Mouse (Mus musculus) right cerebral cortex, postnatal 4 days (tissue): ENCODE measurements at regions not wholly inside any gene's neighbourhood (a gene's known extent, or its start where the extent isn't known, plus 50 kb on each side); places are given as distances from the start of the nearest gene placed in this dataset.

Experiments
- DNase-seq: peaks from one replicate; pipeline ENCODE4 v3.0.0-alpha.2; 2022

DNA sequence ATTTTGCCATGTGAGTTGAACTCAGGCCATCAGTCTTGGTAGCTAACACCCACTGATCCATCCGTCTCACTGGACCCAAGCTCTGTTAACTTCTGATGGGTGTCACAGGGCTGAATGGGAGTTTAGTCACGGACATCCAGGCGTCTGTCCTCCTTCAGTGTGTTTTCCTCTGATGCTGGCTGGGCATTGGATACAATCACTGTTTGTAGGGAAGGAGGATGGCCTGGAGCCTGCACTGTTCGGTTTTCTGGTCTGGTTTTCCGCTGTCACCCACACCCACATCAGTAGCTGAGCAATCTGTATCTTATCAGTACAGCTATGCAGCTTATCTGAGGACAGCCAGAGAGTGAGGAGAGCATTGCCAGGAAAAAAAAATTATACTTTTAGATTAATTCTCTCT, 207.7 kb upstream of the Pde3a start:
- DNase-seq = no peak

DNA sequence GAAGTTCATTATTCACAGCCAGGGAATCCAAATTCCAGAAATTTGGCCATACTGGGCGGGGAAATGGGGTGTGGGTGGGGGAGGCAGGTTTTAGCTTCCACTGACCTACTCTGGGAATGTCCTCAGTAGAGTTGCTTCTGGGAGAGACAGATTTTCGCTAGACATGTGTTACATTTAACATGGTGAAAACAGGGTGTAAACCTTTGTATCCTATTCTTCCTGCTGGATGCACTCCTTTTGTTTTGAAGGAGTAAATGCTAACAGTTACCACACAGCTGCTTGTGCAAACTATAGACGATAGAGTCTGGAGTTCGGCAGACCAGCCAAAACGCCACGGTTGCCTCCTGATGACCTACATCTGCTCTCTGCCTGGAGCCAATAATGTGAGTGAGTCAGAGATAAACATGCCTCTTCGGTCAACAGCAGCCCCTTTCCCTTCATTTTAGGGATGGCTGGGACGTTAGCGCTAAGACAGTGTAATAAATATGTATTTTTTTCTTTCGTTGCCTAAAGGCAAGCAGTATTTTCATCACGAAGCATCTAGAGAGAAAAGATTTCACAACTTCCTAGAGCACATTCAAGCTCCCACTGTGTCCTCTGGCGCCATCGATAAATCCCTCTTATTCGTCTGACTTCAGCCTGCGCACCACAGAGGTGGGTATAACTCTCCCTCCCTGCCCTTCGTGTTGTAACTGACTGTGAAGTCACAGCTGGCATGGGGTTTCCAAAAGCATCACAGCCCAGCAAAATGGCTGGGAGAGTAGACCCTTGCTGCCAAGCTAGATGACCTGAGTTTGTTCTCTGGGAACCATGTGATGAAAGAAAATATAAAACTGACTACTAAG, 207.1 kb upstream of the Pde3a start:
- DNase-seq = no peak

DNA sequence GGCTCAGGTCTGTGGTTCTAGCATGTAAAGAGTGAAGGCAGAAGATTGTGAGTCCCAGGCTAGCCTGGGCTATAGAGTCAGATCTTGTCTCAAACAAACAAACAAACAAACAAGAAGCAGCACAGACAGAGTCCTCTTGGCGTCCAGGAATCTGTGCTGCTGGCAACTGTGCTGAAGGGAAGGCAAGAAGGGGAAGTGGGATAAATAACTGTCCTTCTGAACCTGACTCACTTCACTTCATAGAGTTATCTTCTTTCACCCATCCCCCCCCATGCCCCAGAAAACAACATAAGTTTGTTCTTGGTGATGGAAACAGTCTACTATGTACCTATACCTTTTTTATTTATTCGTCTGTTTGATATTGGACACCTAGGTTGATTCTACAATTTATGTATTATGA, 200.8 kb upstream of the Pde3a start:
- no peak for DNase-seq

DNA sequence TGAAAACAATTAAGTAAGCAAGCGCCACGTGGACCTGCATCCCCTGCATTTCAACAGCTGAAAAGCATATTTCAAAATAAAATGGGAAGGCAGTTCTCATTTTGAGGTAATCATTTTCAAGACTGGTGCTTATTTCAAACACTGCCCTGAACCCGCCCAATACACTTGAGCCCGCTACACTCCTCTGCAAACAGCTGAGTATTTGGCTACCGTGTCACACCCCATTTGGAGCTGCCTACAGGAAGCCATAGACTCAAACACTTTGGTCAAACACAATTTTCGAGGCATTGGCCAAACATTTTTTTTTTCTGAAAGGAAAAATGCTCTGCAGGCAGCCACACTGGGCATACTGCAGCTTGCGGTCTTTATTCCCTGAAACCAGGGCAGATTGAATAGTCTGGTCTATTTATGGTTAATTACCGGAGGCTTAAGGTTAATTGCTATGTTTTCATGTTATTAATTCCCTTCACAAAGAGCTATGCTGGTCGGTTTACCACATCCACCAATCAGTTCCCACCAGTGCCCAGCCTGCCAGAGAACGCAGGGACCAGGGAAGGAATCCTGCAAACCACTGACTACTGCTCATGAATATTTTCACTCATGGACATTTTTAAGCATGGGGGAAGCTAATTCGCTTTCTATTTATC, 198.9 kb upstream of the Pde3a start:
- no peak for DNase-seq

DNA sequence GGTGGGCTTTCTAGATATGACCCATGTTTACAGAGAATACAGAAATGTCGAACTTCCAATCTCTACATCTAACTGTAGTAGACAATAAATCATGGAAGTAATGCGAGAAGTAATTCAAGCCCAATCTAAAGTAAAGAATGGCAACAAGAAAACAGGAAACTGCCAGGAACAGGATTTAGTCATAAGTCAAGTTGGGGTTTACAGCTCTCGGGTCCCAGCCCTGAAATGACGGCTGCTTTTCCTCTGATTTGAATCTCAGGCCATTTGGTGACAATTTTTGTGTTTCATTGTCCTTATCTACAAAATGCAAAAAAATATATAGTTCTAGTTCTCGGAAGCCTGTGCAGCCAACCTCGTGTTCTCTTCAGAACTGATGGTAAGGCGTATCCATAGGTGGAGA, 195.0 kb upstream of the Pde3a start:
- no peak for DNase-seq

DNA sequence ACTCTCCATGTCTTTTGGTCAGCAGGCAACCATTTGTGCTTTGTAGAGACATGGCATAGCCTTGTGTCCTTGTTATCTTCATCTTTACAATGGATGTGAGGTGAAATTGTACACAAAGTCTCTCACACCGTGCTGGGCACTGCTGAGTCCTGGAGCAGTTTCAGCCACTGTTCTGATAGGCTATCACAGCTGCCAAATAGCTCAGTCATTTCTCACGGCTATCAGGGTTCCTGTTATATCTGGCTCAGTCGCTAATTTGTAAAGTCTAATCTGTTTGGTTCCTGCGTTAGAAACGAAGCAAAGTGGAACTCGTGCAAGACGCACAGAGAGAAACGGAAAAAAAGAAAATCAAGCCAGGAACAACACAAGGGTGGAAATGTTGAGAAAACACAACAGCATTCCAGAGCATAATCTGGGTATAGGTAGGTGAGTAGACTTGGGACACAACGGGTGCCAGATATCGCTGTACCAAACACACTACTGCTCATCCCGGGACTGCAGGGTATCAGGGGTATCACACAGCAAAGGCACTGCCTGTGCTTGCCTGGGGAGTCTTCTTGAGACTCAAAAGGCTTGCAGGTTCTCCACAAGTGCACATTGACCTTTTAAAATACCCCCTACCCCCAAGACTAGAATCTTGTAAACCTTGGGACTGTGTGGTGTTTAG, 189.7 kb upstream of the Pde3a start:
- DNase-seq = no peak

DNA sequence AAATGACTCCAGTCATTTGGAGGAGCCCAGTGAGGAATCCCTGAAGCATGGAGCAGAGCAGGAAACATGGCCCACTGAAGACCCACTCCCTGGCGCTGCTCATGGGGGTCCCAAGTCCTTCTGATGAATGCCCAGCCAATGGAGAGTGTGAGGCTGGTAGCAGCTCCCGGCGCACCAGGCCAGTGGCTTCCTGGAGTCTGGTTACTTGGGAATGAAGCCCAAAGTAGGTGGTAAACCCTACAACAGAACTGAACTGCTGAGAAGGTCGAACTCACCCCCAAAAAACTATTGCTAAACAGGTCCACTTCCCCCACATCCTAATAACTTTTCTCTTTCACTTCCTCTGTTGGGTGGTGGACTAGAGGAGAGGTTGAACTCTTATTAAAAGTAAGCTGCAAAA, 183.3 kb upstream of the Pde3a start:
- no peak for DNase-seq

DNA sequence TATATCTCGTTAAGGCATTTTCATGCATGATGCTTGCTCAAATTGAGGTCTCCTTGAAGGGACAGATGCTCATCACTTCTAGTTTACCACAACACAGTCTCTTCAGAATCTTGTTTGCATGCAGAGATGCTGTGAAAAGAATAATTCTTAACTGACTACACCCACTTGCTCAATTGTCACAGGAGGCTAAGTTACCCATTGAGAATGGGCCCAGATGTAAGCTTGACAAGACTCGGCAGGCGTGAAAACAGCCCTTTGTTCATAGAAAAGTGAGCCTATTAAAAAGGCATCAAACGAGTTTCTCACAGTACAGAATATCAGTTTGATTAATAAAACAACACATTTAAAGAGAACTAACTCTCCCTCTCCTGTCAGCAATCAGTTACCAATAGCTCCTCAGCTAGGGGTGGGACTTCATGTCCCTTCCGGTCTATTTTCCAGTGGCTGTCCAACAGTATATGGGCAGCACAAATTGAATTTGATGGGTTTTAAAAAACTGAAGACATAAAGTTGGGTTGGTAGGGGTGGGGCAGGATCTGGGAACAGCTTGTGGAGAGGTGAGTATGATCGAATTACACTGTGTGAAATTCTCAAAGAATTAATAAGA, 180.1 kb upstream of the Pde3a start:
- DNase-seq = no peak

DNA sequence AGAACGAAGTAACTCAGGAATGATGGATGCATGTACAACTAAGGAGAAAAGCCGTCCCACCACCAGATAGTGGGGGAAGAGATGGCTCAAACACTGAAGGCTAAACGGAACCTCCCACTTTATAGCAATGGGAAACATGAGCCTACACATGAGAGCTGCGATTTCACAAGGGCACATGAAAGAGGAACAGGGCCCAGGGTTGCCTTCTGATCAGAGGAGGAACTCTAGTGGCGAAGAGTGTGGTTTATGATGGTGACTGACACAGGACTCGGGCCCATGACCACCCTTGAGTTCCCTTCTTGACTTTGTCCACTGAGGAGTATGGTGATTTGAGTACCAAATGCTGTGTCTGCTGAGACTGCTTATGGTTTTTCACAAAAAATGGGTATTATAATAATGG, 179.2 kb upstream of the Pde3a start:
- no peak for DNase-seq

DNA sequence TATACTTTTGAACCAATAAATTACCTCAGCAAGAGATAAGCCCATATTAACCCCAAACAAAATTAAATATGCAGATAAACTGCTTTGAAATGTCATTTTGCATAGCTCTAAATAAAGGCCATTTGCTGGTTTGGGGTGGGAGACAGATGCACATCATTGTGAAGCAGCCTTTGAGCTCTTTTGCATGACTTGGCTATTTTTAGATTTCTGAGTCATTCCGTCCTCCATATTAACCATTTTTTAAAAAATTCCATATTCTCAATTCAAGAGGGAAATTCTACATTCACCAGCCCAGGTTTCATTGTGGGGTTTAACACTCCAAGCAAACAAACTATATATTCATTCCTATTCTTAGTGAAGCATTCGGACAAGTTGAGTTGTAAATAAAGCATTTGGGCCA, 177.6 kb upstream of the Pde3a start:
- no peak for DNase-seq

DNA sequence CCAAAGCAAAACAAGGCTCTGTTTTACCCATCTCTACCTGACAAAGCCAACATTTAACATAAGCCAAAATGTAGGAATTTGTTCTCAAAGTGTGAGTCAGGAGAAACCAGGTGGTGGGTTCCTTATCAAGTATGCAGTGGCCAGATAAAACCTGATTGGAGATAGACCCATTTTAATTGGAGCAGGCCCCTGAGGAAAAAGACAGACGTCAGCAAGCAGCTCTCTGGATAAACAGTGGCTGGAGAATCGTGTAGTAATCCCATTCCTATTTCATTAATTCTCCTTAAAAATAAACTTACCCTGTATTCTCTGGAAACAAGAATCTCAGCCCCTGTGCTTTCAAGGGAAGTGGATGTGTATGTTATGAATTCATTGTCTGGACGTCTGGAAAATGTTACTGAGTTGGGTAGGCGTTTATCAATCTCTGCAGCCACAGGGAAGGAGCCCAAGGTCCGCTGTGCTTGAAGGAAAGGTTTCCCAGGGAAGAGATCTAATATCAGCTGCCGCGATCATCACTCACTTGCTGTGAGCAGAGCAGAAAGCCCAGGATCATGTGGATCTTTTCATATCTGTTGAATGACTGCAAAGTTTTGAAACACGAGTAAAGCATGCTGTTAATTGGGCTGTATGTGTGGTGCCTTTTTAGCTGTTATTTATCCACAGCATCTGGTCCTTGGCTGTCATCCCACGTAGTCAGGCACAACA, 157.8 kb upstream of the Pde3a start:
- DNase-seq = no peak

DNA sequence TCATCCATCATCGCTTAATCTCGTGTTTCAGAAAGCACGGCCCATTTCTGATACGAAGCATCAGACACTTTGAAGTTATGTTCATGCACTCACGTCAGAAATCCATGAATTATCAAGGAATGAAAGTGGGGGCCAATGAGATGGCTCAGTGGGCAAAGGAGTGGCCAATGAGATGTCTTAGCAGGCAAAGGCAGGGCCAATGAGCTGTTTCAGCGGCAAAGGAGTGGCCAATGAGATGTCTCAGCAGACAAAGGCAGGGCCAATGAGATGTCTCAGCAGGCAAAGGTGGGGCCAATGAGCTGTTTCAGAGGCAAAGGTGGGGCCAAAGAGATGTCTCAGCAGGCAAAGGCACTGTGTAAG, 157.3 kb upstream of the Pde3a start:
- no peak for DNase-seq

DNA sequence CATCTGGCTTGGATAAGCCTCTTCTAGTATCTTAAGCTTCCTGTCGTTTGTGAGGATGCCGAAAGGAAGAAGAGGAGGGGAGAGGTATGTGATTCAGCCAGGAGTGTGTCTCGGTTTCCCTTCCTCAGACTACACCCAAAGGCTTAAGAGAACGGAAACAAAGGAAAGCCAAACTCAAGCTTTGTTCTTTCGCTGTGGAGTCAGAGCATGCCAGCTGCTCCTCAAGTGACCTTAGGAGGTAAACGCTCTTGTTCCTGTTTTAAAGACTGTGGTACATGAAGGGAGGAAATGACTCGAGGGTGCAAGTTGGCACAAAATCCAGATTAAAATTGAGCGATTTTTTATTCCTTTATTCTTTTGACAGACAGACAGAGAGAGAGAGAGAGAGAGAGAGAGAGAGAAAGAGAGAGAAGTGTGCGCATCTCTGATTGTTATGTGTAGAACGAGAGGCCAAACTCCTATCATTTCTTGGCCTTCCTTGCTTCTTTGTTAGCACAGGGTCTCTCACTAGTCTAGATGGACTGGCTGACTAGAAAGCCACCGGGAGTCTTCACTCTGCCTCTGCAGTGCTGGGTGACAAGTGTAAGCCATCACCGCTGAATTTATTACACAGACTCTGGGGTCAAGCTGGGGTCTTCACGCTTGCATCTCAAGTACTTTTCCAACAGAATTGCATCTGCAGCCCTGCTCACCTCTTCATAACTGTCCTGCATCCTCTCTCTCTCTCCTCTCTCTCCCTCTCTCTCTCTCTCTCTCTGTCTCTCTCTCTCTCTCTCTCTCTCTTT, 151.5 kb upstream of the Pde3a start:
- no peak for DNase-seq

DNA sequence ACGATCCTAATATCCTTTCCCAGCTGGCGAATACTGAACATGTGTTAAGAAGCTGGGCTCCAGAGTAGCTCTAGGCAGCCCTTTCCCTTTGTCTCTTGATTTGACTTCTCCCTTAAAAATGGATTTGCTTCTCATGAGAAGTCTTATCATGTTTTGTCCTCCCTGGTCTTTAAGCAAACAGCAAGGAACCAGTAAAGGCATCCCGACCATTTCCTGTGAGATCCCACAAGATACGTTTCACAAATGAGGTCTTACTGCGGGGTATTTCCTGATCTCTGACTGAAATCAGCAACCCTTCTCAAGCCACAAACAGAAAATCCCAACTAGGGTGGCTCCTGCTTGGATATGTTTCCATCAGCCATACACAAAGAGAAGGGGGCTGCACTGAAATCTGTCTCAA, 130.8 kb upstream of the Pde3a start:
- DNase-seq = no peak

DNA sequence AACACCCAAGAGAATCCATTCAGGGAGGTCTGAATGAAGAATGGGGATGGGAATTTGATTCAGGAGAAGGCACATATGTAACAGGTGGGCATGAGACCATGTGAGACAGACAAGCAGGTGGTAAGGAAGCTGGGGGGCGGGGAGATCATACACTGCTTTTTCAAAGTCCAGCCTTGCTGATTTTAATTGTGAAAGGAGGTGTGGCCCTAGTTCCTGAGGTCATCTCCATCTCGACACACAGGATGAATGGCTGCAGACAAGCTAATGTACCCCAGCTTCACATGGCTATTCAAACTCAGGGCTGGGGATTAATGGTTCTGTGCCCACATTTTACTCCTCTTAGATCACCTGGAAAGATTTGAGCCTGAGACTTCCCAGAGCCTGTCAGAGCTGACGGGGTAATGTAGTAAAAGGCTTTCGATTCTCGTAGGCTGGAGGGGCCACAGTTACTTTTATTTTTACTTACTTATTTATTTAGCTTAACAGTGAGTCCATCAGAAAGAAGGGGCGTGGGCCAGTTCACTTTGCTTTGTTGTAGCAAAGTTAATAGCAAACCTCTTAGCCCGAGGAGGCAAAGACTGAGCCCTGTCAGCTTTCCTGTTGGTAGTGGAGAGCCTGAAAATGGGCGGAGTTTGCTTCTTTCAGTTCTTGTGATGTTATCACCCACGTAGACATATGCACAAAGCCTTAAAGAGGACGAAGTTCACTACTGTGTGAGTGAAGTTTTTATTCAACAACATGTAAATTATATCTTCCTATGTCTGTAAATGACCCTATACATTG, 122.3 kb upstream of the Pde3a start:
- DNase-seq = no peak

DNA sequence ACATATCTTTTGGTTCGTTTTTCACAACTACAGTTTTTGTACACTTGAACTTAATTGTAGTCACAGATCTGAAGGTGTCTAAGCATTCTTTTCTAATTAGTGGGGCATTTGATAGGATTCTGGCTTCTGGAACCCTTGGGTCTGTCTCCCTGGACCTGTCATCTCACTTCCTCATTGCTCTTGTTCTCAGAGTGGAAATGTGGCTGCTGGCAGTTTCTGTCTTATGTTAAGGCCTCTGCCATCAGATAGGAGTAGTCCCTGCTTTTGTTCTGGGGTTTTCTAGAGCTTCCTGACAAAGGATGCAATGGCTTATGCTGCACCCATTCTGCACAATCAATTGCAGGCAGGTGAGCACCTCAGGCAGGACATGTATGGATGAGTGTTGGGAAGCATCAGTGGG, 119.5 kb upstream of the Pde3a start:
- DNase-seq = no peak

DNA sequence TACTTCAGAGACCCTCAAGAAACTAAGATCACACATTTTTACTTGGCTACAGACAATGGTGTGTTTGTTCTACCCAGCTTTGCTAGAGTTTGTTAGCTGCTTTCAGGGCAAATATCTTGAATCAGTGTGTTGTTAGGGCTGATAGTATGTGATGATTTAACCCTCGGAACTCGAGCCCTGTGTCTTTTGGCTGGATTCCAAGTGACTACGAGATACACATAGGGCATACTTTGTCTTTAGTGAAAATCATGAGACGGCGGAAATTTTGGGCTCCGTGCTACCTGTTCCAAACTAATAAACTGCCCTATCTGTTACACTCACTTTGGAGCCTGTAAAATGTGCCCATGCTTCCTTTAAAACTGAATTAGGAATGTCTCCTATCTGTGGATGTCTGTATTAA, 114.9 kb upstream of the Pde3a start:
- DNase-seq = no peak

DNA sequence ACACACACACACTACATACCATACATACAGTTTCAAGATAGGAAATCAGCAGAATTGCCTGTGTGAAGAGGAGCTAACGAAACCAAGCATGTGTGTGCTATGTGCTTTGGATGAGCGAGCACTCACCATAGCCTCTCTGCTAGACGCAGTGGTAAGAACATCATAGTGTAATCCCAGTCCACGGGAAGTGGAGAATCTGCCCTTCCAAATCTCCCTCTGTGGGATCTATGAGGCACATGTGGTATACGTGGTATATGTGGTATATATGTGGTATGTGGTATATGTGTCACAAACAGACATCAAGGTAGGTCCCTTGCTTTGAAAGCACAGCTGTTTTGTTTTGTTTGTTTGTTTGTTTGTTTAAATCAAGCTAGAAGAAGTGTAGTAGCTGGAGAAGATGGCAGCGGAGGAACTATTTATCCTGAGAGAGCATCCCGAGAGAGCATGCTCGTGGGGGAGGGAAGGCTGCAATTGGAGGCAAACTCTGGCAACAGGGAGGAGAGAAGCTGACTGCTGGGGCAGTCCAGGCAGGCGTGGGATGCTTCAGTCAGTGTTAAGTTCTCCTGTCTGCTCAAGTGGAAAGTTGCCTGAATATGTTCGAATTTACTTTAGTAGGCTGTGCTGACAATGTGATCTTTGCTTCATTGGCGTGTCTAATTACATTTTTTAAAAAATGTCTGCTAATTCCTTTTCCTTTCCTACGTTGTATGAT, 112.2 kb upstream of the Pde3a start:
- DNase-seq = no peak

DNA sequence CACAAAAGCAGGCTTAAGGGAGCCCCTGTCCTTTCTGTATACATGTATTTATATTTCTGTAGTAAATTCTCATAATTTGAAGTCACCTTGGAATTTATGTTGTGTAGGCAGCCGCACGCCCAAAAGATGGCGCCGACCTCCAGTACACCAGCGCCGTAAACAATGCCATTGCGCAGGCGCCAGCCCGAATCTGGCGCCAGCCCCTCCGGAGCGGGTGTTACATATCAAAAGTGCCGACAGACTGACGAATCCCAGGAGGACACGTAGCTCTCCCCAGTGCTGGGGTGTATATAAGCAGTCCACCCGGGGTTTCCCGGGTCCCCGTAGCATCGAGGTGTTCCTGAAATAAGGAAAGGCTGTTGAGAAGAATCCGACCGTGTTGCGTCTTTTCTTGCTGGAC, 108.1 kb upstream of the Pde3a start:
- no peak for DNase-seq

DNA sequence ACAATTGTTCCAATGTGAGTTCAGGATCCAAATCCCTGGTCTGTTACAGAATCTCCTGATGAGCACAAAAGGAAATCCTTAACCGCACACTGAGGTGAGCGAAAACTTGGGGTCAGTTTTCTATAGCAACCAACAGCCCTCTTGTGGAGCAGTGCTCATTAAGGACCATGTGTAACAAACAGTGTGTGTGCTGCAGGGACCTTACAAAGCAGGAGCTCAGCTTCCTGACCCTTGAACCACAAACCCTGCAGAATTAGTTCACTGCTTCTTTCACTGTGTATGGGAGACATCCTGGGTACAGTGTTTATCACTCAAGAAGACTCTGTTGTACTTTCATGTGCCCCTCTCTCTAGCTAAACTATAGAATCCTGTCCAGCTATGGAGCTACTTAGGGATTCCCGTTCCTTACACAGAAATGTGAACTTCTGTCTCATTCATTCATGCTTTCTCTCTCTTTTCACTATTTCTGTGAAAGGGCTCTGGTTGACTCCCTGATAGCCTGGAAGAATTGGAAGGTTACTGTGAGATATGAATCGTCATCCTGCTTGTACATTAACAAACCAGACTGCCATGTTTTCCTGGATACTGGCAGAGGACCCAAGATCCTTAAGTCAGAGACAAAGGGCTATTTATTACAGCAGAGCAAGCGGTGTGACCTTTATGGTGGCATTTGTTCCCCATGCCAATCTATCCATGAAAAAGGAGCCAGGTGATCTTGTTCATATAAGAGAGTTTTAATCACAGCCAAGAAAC, 100.5 kb upstream of the Pde3a start:
- no peak for DNase-seq
